Mouse (Mus musculus): ENCODE measurements at regions not wholly inside any gene's neighbourhood (a gene's known extent, or its start where the extent isn't known, plus 50 kb on each side); places are given as distances from the start of the nearest gene placed in this dataset.

GRCm38 (mm10) chr10:55098278-55098677 lies 1008.4 kb upstream of the Msl3l2 start:
- TF ChIP-seq CTCF (IDR thresholded peaks at IDR 0.05; ENCODE audit: low read depth) (no peak), EP300 (IDR thresholded peaks at IDR 0.05; ENCODE audit: low read depth) (no peak)

Measured in liver, postnatal 0 days (tissue).